Mouse (Mus musculus): ENCODE data around the gene Zfp87. TPM values are rescaled to one million over a fixed set of nuclear protein-coding genes. Genes with fewer than 3 reads are reported as not detected.

Zfp87 gene
- polyA plus RNA-seq (2012; rRNA removed): 17.9 and 21.2 TPM in 2 replicates

DNA sequence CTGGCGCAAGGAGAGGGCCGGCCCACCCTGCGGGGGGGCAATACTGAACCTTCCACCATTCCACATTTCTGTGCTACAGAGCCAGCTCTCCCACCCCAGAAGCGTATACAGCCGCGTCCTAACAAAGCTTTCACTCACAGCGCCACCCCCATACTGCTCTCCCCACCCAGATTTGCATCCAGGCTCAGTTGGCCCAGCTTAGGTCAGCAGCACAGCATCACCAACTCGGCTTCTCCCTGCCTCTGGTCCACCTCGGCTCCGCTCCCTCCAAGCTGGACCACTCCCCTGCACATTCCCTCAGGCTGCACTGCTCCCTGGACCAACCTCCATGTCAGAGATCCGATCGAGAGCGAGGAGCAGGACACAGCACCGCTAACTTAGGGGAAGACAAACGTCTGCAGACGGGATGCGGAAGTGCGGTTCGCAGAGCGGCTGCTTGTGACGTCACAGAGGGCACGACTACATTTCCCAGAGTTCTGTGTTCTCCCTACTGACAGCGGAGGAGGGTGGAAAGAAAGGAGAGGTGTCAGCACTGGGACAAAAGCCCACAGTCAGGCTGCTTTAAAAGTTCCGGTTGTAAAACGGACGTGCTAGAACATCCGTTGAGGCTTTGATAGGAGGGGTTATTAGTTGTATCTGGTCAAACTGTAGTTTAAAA, at the start of gene Zfp87, which contains the start of gene Gm26965:
Zfp87 (minus strand) TSS at position 425 of the 658 bp plus-strand sequence.
Gm26965 (minus strand) TSS at position 399 of the 658 bp plus-strand sequence.
- TF ChIP-seq POLR2A (IDR thresholded peaks at IDR 0.05; ENCODE audit: borderline replicate concordance, extremely low read depth, low read depth, low read length) (peak; percentile 90; the same call in 1 of the 2 replicates), CTCF (IDR thresholded peaks at IDR 0.05; ENCODE audit: insufficient read depth, low read length) (no peak)
- H3K4me3 ChIP-seq (replicated peaks; ENCODE audit: extremely low read depth, low read depth, low read length): peak within 1 kb of the TSS; percentile 96
- 1% methylated on average over 27 of the region's 27 CpGs for WGBS
- DNase-seq: peak; percentile 93
- no peaks in the 10 kb centered on the region; the same call in 1 of the 2 replicates for H3K4me1 ChIP-seq (ENCODE audit: control insufficient read depth, insufficient read depth, low read length)

DNA sequence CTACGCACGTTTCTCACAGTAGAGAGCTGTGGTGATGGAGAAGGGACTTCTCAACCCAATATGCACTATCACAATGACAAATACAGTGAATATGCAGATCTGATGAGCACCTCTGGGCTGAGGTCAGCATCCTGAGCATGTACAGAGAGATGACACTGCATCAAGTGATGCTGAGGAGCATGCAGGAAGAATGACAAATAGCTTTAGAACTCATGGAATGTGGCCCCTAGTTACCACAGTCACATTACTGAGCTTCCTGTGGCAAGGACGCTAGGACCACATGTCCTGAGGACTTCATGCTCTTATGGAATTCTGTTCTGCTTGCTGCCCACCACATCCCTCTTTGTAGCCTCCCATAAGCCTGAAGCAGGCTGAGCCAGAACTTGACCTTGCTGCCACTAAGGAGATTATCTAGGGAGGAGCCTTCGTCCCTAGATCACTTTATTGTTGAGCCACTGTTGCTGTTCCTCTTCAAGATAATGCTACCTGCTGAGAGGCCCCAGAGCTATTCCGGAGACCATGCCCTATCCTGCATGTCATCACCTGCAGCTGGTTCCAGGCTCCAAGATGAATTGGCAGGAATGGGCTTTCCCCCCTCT, 46.7 kb upstream of the Zfp87 start:
- DNase-seq: no peak
- WGBS: 69% methylated on average over 5 of the region's 5 CpGs
- TF ChIP-seq CTCF (IDR thresholded peaks at IDR 0.05; ENCODE audit: insufficient read depth, low read length): no peak
- no peak for TF ChIP-seq POLR2A (IDR thresholded peaks at IDR 0.05; ENCODE audit: borderline replicate concordance, extremely low read depth, low read depth, low read length)

DNA sequence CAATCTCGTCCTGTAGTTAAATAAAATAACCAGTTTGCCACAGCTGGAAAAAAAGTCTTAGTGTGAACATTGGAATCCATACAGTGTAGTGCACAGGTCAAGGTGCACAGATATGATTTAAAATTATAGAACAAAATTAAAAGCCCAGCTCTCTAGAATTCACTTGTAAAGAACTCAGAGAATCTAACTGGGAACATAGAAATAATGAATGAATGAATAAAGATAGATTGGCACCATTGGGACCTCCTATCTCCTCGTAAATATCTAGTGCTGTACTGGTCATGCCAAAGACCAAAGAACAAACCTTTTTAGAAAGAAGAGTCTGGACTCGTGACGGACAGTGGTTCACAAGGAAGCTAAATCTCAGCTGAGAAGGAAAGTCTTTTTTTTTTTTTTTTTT, 27.8 kb upstream of the Zfp87 start, which contains the start of gene Zfp748:
Zfp748 (minus strand) TSS at position 101 of the 400 bp plus-strand sequence.
- no peak for DNase-seq
- WGBS: 78% methylated on average over 4 of the region's 4 CpGs
- no peak for TF ChIP-seq POLR2A (IDR thresholded peaks at IDR 0.05; ENCODE audit: borderline replicate concordance, extremely low read depth, low read depth, low read length)
- no peak for TF ChIP-seq CTCF (IDR thresholded peaks at IDR 0.05; ENCODE audit: insufficient read depth, low read length)

More for the DNA sequence above, 46.7 kb upstream of the Zfp87 start:
- H3K4me1 ChIP-seq (ENCODE audit: control insufficient read depth, insufficient read depth, low read length): no peaks in the 10 kb centered on the region
- H3K4me3 ChIP-seq (replicated peaks; ENCODE audit: extremely low read depth, low read depth, low read length): no peak overlapping the region

DNA sequence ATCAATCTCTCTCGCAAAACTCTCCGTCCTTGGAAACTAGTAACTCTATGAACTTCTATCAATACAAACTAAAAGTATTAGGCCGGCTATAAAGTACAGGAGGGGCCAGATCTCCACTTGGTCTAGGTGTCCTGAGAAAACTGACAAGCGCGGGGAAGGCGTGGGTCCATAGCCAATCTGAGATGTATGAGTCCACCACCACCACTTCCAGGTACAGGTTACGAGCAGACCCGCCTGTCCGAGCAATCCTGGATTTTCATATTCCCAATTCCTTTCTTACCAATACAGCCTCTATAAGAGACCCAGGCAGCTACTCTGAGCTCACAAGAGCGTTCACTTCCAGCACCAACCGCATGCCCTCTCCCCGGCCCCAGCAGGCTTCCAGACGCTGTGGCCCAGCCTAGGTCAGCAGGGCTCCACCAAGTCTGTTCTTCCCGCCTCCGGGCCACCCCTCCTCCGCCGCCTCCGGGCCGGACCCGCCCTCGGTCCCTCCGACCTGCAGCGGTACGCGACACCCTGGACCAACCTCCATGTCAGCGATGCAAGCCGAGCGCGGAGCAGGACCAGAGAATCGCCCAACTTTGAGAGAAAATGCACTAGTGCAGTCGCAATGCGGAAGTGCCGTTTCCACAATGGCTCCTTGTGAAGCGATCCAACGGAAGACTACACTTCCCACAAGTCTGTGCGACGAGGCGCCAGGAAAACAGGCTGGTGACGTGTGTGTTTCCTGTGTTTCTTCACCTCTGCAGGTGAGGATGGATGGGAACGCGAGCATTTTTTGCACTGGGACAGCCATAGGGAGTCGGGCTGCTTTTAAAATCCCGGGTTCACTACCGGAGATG, 26.7 kb upstream of the Zfp87 start:
- peak; percentile 86 for DNase-seq
- under 1% methylated on average over 44 of the region's 44 CpGs for WGBS
- TF ChIP-seq CTCF (IDR thresholded peaks at IDR 0.05; ENCODE audit: insufficient read depth, low read length) (no peak), POLR2A (IDR thresholded peaks at IDR 0.05; ENCODE audit: borderline replicate concordance, extremely low read depth, low read depth, low read length) (peak; percentile 68; the same call in 1 of the 2 replicates)
- peaks cover 3% of the 10 kb centered on the region; the same call in 1 of the 2 replicates for H3K4me1 ChIP-seq (ENCODE audit: control insufficient read depth, insufficient read depth, low read length)
- H3K4me3 ChIP-seq (replicated peaks; ENCODE audit: extremely low read depth, low read depth, low read length): peak overlapping the region; percentile 76

More for the DNA sequence above, 27.8 kb upstream of the Zfp87 start, which contains the start of gene Zfp748:
- peak within 1 kb of the TSS; percentile 76 for H3K4me3 ChIP-seq (replicated peaks; ENCODE audit: extremely low read depth, low read depth, low read length)
- peaks cover 3% of the 10 kb centered on the region; the same call in 1 of the 2 replicates for H3K4me1 ChIP-seq (ENCODE audit: control insufficient read depth, insufficient read depth, low read length)

DNA sequence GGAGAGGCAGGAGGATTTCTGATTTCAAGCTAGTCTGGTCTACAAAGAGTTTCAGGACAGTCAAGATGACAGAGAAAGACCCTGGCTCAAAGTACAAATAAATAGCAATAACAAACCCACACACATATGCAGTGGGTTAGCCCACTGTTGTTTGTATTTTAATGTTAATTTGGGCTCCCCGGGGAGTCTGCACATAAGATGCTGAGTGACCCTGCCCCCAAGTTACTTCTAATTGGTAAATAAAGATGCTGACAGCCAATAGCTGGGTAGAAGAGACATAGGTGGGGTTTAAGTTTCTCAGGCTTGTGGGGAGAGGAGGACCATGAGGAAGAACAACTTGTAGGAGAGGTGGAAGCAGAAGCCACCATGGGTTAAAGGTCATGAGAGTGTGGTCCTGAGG, 20.0 kb upstream of the Zfp87 start:
- Histone ChIP-seq H3K4me1 (ENCODE audit: control insufficient read depth, insufficient read depth, low read length) (no peaks in the 10 kb centered on the region), H3K4me3 (replicated peaks; ENCODE audit: extremely low read depth, low read depth, low read length) (no peak overlapping the region)
- no peak for DNase-seq
- 83% methylated on average over 1 of the region's 1 CpGs for WGBS
- TF ChIP-seq CTCF (IDR thresholded peaks at IDR 0.05; ENCODE audit: insufficient read depth, low read length): no peak
- no peak for TF ChIP-seq POLR2A (IDR thresholded peaks at IDR 0.05; ENCODE audit: borderline replicate concordance, extremely low read depth, low read depth, low read length)

DNA sequence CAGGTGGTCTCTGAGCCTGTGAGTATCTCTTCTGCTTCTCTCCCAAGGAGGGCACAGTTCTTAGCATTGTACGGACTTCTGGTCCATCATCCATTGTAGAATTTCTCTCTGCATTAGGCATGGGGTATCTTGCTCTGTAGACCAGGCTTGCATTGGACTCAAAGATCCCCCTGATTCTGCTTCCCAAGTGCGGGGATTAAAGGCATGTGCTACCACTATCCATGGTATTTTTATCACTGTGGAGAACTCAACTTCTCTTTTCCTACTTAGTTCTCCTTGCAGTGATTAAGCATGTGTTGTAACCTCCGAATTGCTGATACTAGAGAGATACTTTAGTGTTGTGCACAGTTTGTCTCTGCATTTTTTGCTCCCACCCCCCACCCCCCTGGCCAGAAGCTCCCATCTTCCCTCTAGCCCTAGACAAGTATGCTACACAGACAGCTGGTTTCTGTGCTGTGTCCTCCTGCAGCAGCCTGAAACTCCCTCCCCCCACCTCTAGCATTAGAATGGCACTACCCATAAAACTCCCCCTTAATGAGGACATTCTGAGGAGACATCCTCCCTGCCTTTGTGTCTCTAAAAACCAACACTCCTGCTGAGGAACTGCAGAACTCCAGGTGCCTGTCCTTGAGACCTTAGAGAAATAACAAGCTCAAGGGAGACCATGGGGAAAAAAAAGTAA, 1.2 kb upstream of the Zfp87 start:
- H3K4me3 ChIP-seq (replicated peaks; ENCODE audit: extremely low read depth, low read depth, low read length): no peak overlapping the region
- DNase-seq: no peak
- TF ChIP-seq CTCF (IDR thresholded peaks at IDR 0.05; ENCODE audit: insufficient read depth, low read length) (no peak), POLR2A (IDR thresholded peaks at IDR 0.05; ENCODE audit: borderline replicate concordance, extremely low read depth, low read depth, low read length) (no peak)
- WGBS: 71% methylated on average over 3 of the region's 3 CpGs
- H3K4me1 ChIP-seq (ENCODE audit: control insufficient read depth, insufficient read depth, low read length): no peaks in the 10 kb centered on the region; the same call in 1 of the 2 replicates

DNA sequence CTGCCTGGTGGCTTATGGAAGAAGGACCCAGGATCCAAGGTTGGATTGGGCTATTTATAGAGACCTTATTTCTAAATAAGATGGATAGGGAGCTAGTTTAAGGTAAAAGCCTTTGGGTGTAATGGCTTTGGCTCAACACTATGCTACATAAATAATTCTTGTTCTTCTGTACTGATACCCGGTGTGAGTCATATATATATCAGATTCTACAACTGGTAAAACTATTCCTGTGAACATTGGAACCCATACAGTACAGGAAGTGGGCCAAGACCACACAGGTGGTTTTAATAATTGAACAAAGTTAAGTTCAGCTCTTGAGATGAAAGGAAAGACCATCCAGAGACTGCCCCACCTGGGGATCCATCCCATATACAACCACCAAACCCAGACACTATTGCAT, 25.1 kb downstream of the Zfp87 start:
- DNase-seq: no peak
- no peak for TF ChIP-seq CTCF (IDR thresholded peaks at IDR 0.05; ENCODE audit: insufficient read depth, low read length)
- TF ChIP-seq POLR2A (IDR thresholded peaks at IDR 0.05; ENCODE audit: borderline replicate concordance, extremely low read depth, low read depth, low read length): no peak
- 82% methylated on average over 1 of the region's 1 CpGs for WGBS
- no peak overlapping the region for H3K4me3 ChIP-seq (replicated peaks; ENCODE audit: extremely low read depth, low read depth, low read length)
- H3K4me1 ChIP-seq (ENCODE audit: control insufficient read depth, insufficient read depth, low read length): peaks cover 4% of the 10 kb centered on the region

DNA sequence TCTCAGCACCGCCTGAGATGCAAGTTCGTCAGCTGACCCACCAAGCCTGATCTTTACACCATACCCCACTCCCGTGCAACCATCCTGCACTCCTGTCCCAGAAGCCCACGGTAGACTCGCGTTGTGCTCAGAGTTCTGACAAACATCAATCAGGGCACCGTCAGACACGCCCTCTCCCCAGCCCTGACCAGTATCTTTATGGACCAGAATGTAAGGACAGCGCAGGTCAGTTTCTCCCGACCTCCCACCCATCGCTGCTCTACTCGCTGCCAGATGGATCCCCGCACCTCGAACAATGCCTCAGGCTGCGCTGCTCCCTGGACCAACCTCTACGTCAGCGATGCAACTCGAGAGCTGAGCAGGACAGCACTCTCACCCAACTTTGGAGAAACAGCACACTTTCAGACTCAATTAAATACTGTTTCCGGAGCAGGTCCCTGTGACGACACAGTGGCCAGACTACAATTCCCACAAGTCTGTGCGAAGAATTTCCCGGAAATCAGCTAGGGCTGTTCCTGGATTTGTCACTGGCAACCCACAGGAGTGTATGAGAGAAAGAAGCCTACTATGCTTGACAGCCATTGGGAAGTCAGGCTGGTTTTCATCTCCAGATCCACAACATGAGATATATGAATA, 25.8 kb downstream of the Zfp87 start, which contains the start of gene Zfp58:
Zfp58 (minus strand) TSS at position 472 of the 636 bp plus-strand sequence.
- under 1% methylated on average over 22 of the region's 22 CpGs for WGBS
- H3K4me3 ChIP-seq (replicated peaks; ENCODE audit: extremely low read depth, low read depth, low read length): peak within 1 kb of the TSS; percentile 100
- TF ChIP-seq CTCF (IDR thresholded peaks at IDR 0.05; ENCODE audit: insufficient read depth, low read length): no peak
- TF ChIP-seq POLR2A (IDR thresholded peaks at IDR 0.05; ENCODE audit: borderline replicate concordance, extremely low read depth, low read depth, low read length): no peak; the same call in 1 of the 2 replicates
- peak; percentile 82 for DNase-seq
- H3K4me1 ChIP-seq (ENCODE audit: control insufficient read depth, insufficient read depth, low read length): peaks cover 4% of the 10 kb centered on the region
